ENCODE assay signal across 8 mouse cellular contexts in the genomic region with DNA sequence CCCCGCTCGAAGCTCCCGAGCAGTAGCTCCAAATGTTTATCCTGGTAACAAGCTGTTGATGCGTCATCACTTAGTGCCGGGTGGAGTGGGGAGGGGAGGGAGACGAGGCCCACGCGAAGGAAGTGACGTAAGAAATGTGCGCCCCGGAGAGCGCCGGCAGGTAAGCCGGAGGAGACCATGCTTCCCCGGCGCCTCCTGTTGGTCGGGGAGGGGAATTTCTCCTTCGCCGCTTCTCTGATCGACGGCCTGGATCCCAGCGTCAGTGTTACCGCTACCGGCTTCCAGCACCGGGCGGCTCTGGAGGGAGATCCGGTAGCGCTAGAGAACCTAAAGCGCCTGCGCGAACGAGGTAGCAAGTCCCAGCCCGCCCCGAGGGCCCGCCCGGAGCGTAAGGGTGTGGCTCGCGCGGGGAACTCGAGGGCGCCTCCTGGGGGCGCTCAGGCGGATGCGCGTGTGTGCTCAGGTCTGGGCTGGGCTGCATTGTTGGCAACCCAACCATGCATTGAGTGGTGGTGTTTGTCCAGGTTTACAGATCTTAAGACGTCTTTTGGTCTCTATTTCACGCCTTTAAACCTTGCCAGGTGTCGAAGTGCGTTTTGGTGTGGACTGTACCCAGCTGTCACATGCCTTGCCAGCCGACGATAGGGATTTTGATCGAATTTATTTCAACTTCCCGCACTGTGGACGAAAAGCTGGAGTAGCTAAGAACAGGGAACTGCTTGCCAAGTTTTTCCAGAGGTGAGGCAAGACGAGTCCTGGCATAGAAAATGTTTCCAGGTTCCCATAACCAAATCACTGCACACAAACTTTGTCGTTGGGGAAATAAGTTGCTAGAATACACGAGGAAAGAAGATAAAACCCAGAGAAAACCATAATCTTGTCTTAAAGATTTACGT. TPM values are rescaled to one million over a fixed set of nuclear protein-coding genes. Genes with fewer than 3 reads are reported as not detected.
DNase-seq lines count a peak whose midpoint lies in the region; ATAC-seq lines count a peak whose summit lies in the region.

A gene (plus strand): TSS at position 130 of the 896 bp plus-strand sequence.

- H3K4me2 ChIP-seq in heart, embryonic 14.5 days (ENCODE audit: low read length), result peak within 1 kb of the TSS; percentile 83
- H3K4me2 ChIP-seq in liver, embryonic 13.5 days, result peak within 1 kb of the TSS; percentile 87
- H3K4me2 ChIP-seq in stomach, embryonic 16.5 days (ENCODE audit: low read depth, low read length), result peak within 1 kb of the TSS; percentile 80

- H3K9ac ChIP-seq in heart, embryonic 14.5 days (ENCODE audit: low read length), result peak within 1 kb of the TSS; percentile 83
- H3K9ac ChIP-seq in liver, embryonic 13.5 days, result peak within 1 kb of the TSS; percentile 80
- H3K9ac ChIP-seq in stomach, embryonic 16.5 days (ENCODE audit: low read length), result peak within 1 kb of the TSS; percentile 81

- H3K27ac ChIP-seq in heart, embryonic 14.5 days (replicated peaks in 1 of 2; ENCODE audit: control insufficient read depth in 1 of 2, insufficient read depth in 1 of 2, low read depth in 2 of 2, low read length in 2 of 2), result peak within 1 kb of the TSS; percentile 90 to 95
- peak within 1 kb of the TSS; percentile 93 for H3K27ac ChIP-seq in liver, embryonic 13.5 days
- peak within 1 kb of the TSS; percentile 96 for H3K27ac ChIP-seq in stomach, embryonic 16.5 days (ENCODE audit: low read length)

- no peaks in the 10 kb centered on the region for H3K9me3 ChIP-seq in heart, embryonic 14.5 days (ENCODE audit: control insufficient read depth, low read length)
- H3K9me3 ChIP-seq in liver, embryonic 13.5 days (replicated peaks), result no peaks in the 10 kb centered on the region
- H3K9me3 ChIP-seq in stomach, embryonic 16.5 days (replicated peaks; ENCODE audit: control insufficient read depth, low read length), result no peaks in the 10 kb centered on the region

- DNase-seq in c-Kit-negative CD71-positive TER-119-positive erythroid progenitor cells, embryonic 14.5 days (ENCODE audit: low read depth, low spot score), result peak; percentile 97
- DNase-seq in fibroblast of lung, adult 2 months (ENCODE audit: low read depth), result peak; percentile 95
- DNase-seq in kidney, postnatal 14 days, result peak; percentile 99
- peak; percentile 95 for DNase-seq in liver, embryonic 13.5 days
- peak; percentile 98 for DNase-seq in neural tube, embryonic 10.5 days (ENCODE audit: extremely low spot score, low spot score)

- H3K36me3 ChIP-seq in heart, embryonic 14.5 days (ENCODE audit: control insufficient read depth, insufficient read depth, low read length), result peaks cover 25% of the 10 kb centered on the region
- H3K36me3 ChIP-seq in liver, embryonic 13.5 days, result peaks cover 27% of the 10 kb centered on the region
- no peaks in the 10 kb centered on the region for H3K36me3 ChIP-seq in stomach, embryonic 16.5 days (ENCODE audit: control insufficient read depth, insufficient read depth, low read length)

- ATAC-seq in CD4-positive, CD25-positive, alpha-beta regulatory T cell, adult 4 months, result peak; percentile 89
- peak; percentile 94 for ATAC-seq in heart, embryonic 14.5 days (ENCODE audit: insufficient number of reproducible peaks, insufficient read depth, low FRiP score, low read depth)
- peak; percentile 97 for ATAC-seq in liver, embryonic 13.5 days (ENCODE audit: low read depth)
- peak; percentile 96 for ATAC-seq in stomach, embryonic 16.5 days (ENCODE audit: insufficient read depth, low FRiP score)

- H3K4me3 ChIP-seq in heart, embryonic 14.5 days (ENCODE audit: control insufficient read depth in 1 of 2, insufficient read depth in 1 of 2, low read depth in 1 of 2, low read length in 2 of 2), result peak within 1 kb of the TSS; percentile 70 to 89
- peak within 1 kb of the TSS; percentile 72 for H3K4me3 ChIP-seq in liver, embryonic 13.5 days (replicated peaks)
- H3K4me3 ChIP-seq in stomach, embryonic 16.5 days (replicated peaks; ENCODE audit: low read length), result peak within 1 kb of the TSS; percentile 72

- peaks cover 2 to 13% of the 10 kb centered on the region in 2 experiments; a peak in 3 of 4 replicates for H3K4me1 ChIP-seq in heart, embryonic 14.5 days (ENCODE audit: control insufficient read depth in 2 of 2, insufficient read depth in 2 of 2, low read length in 2 of 2)
- H3K4me1 ChIP-seq in liver, embryonic 13.5 days (replicated peaks), result peaks cover 43% of the 10 kb centered on the region
- H3K4me1 ChIP-seq in stomach, embryonic 16.5 days (ENCODE audit: control insufficient read depth, insufficient read depth, low read length), result 0 out of 2 replicates have a peak, but pooled peaks cover 2% of the 10 kb centered on the region

- no peaks in the 10 kb centered on the region for H3K27me3 ChIP-seq in heart, embryonic 14.5 days (ENCODE audit: control insufficient read depth, insufficient read depth, low read length)
- H3K27me3 ChIP-seq in liver, embryonic 13.5 days, result no peaks in the 10 kb centered on the region
- no peaks in the 10 kb centered on the region for H3K27me3 ChIP-seq in stomach, embryonic 16.5 days (ENCODE audit: control insufficient read depth, insufficient read depth, low read length)

- WGBS in heart, embryonic 14.5 days, result 4% methylated on average over 59 of the region's 59 CpGs
- WGBS in liver, embryonic 13.5 days (ENCODE audit: insufficient replicate concordance), result 3% methylated on average over 59 of the region's 59 CpGs
- WGBS in stomach, embryonic 16.5 days, result 2% methylated on average over 59 of the region's 59 CpGs

RNA-seq across cellular contexts. Expression of the gene that starts here (rescaled TPM):
- polyA plus RNA-seq in CD4-positive, CD25-positive, alpha-beta regulatory T cell, adult 4 months (2017; shearing (Covaris generic)), result 10 to 100 TPM in 1 of 2 experiments, 1 to 10 TPM in 1; 6.5 to 17.9 TPM
- polyA plus RNA-seq in heart, embryonic 14.5 days (2014; fragmentation: Nextera tagmentation; extraction: Ambion mirVana), result 9.0 and 9.1 TPM in 2 replicates
- 11.8 and 13.2 TPM in 2 replicates for polyA plus RNA-seq in liver, embryonic 13.5 days (2015; fragmentation: Nextera tagmentation; extraction: Ambion mirVana)
- polyA plus RNA-seq in stomach, embryonic 16.5 days (2015; fragmentation: Nextera tagmentation; extraction: Ambion mirVana), result 11.1 and 11.7 TPM in 2 replicates

Comparison
In these comparisons a context has a peak if more than half of its experiments do, and no peak if none do; other contexts are left out.
1. Peak in every context shown above with its lines: DNase-seq, ATAC-seq, H3K4me3 ChIP-seq and H3K27ac ChIP-seq.